Mouse (Mus musculus) CH12.LX (cell line): ENCODE data around the gene Siae. TPM values are rescaled to one million over a fixed set of nuclear protein-coding genes. Genes with fewer than 3 reads are reported as not detected.
A peak's percentile ranks its signal among the peaks of the same experiment; 100 is the strongest.

Experiments used
- DNase-seq: peaks from one replicate; pipeline ENCODE4 v3.0.0-alpha.2; 2013; ENCODE audit errors: extremely low read depth
- H3K27ac ChIP-seq: 2 replicates; pipeline ENCODE4 v1.5.1; 2012; ENCODE audit warnings: low read depth, mild to moderate bottlenecking, control low read depth, moderate library complexity; ENCODE audit not compliant: insufficient read depth
- H3K27me3 ChIP-seq: replicated peaks from 2 replicates; pipeline ENCODE3; 2012; ENCODE audit warnings: inconsistent platforms
- H3K36me3 ChIP-seq, 2 experiments: replicated peaks in 1 of 2; 2 replicates each; pipeline versions ENCODE3 to v1.6.1; 2012; ENCODE audit warnings: inconsistent platforms in 1 of 2, low read length in 1 of 2, mild to moderate bottlenecking in 1 of 2, mixed read lengths in 1 of 2, moderate library complexity in 1 of 2; ENCODE audit not compliant: control insufficient read depth in 1 of 2, insufficient read depth in 1 of 2
- H3K4me1 ChIP-seq, 2 experiments: 2 replicates each; pipeline ENCODE4 v1.6.1; 2012; ENCODE audit warnings: inconsistent platforms in 1 of 2, moderate library complexity in 1 of 2; ENCODE audit not compliant: insufficient read depth in 2 of 2, control insufficient read depth in 1 of 2
- H3K4me2 ChIP-seq: 2 replicates; pipeline ENCODE4 v1.6.1; 2012; ENCODE audit warnings: low read depth, mild to moderate bottlenecking, control low read depth; ENCODE audit not compliant: poor library complexity, insufficient read depth, severe bottlenecking
- H3K4me3 ChIP-seq, 3 experiments: fragments of 150-350 bp in 1 of 3; sonication (generic) in 1 of 3; replicated peaks in 1 of 3; 2 replicates each; pipeline versions ENCODE3 to v1.5.1; 2011 to 2012; ENCODE audit warnings: low read depth in 2 of 3, low read length in 2 of 3, mild to moderate bottlenecking in 2 of 3, moderate library complexity in 2 of 3, control low read depth in 1 of 3, improper control_type of control experiment in 1 of 3, inconsistent platforms in 1 of 3, mixed read lengths in 1 of 3; ENCODE audit not compliant: poor library complexity in 1 of 3
- H3K79me2 ChIP-seq: replicated peaks from 2 replicates; pipeline ENCODE4 v1.6.1; 2012; ENCODE audit warnings: mild to moderate bottlenecking, moderate library complexity; ENCODE audit not compliant: control insufficient read depth, poor library complexity, insufficient read depth, severe bottlenecking; ENCODE audit errors: extremely low read depth
- H3K9ac ChIP-seq: 2 replicates; pipeline ENCODE4 v1.6.1; 2012; ENCODE audit warnings: low read depth, mild to moderate bottlenecking, control low read depth, moderate library complexity; ENCODE audit not compliant: insufficient read depth
- H3K9me3 ChIP-seq: replicated peaks from 2 replicates; pipeline ENCODE3; 2012; ENCODE audit warnings: low read length, inconsistent platforms, mixed read lengths
- CHD1 ChIP-seq: IDR thresholded peaks from 2 replicates; pipeline ENCODE4 v1.6.1; 2012; ENCODE audit warnings: low read depth, low read length, improper control_type of control experiment, inconsistent platforms
- CHD2 ChIP-seq: IDR thresholded peaks from 2 replicates; pipeline ENCODE4 v1.6.1; 2011; ENCODE audit warnings: low read length, improper control_type of control experiment
- CTCF ChIP-seq, 2 experiments: IDR thresholded peaks in 1 of 2; conservative IDR thresholded peaks in 1 of 2; 2 replicates each; pipeline ENCODE4 v1.5.1; 2011 to 2012; ENCODE audit warnings: low read depth in 2 of 2, low read length in 2 of 2, improper control_type of control experiment in 1 of 2, inconsistent platforms in 1 of 2, mild to moderate bottlenecking in 1 of 2, moderate library complexity in 1 of 2
- ELF1 ChIP-seq: IDR thresholded peaks from 2 replicates; pipeline ENCODE4 v1.6.1; 2014; ENCODE audit warnings: low read depth, mild to moderate bottlenecking, inconsistent platforms, low read length, improper control_type of control experiment
- GABPA ChIP-seq: IDR thresholded peaks from 2 replicates; pipeline ENCODE4 v1.6.1; 2012; ENCODE audit warnings: low read depth, low read length, improper control_type of control experiment, inconsistent platforms; ENCODE audit not compliant: insufficient replicate concordance
- HCFC1 ChIP-seq: IDR thresholded peaks from 2 replicates; pipeline ENCODE4 v1.6.1; 2012; ENCODE audit warnings: low read depth, mild to moderate bottlenecking, inconsistent platforms, low read length, improper control_type of control experiment
- IRF4 ChIP-seq: IDR thresholded peaks from 2 replicates; pipeline ENCODE4 v1.6.1; 2014; ENCODE audit warnings: low read depth, mild to moderate bottlenecking, inconsistent platforms, low read length, improper control_type of control experiment
- JUND ChIP-seq: conservative IDR thresholded peaks from 2 replicates; pipeline ENCODE4 v1.6.1; 2011; ENCODE audit warnings: low read depth, low read length, improper control_type of control experiment
- MAX ChIP-seq: IDR thresholded peaks from 2 replicates; pipeline ENCODE4 v1.6.1; 2011; ENCODE audit warnings: low read length, improper control_type of control experiment
- MXI1 ChIP-seq: IDR thresholded peaks from 2 replicates; pipeline ENCODE4 v1.6.1; 2011; ENCODE audit warnings: mild to moderate bottlenecking, low read depth, low read length, improper control_type of control experiment
- SIN3A ChIP-seq: IDR thresholded peaks from 2 replicates; pipeline ENCODE4 v1.6.1; 2012; ENCODE audit warnings: low read length, improper control_type of control experiment, inconsistent platforms
- SMC3 ChIP-seq: IDR thresholded peaks from 2 replicates; pipeline ENCODE4 v1.6.1; 2011; ENCODE audit warnings: low read depth, low read length, improper control_type of control experiment
- ZMIZ1 ChIP-seq: IDR thresholded peaks from 2 replicates; pipeline ENCODE4 v1.6.1; 2012; ENCODE audit warnings: low read depth, mild to moderate bottlenecking, inconsistent platforms, low read length, improper control_type of control experiment
- ZNF384 ChIP-seq: IDR thresholded peaks from 2 replicates; pipeline ENCODE4 v1.6.1; 2012; ENCODE audit warnings: low read depth, low read length, improper control_type of control experiment, inconsistent platforms
- dilution Hi-C: fragments of 300-500 bp; cut with MboI; formaldehyde crosslinking; loops from 2 replicates; pipeline ENCODE4 v1.14.3; 2020; ENCODE audit warnings: low sequenced_read_pairs; ENCODE audit not compliant: extremely low pct_unique_long_range_greater_than_20kb, extremely low pct_ligation_motif_present
- in situ Hi-C: fragments of 300-500 bp; cut with MboI; formaldehyde crosslinking; loops from 3 replicates; pipeline ENCODE4 v1.14.3; 2019; ENCODE audit warnings: low sequenced_read_pairs, low pct_ligation_motif_present, low pct_unique_long_range_greater_than_20kb, mixed read lengths
- polyA plus RNA-seq: library from polyadenylated mRNA; unstranded; fragments of >175 nt; gene quantifications from 2 replicates; pipeline ENCODE4 v1.2.1, GENCODE M21; 2012; ENCODE audit warnings: low read depth; ENCODE audit not compliant: insufficient read length
- total RNA-seq, 2 experiments: library from RNA; depleted of rRNA; stranded (reverse); fragments of 300-350 nt in 1 of 2; fragments of >200 nt in 1 of 2; gene quantifications; 2 replicates each; pipeline ENCODE4 v1.2.3; 2012 to 2014

Gene Siae
- total and polyA plus RNA-seq, 3 experiments: 6.2 to 8.6 (median 7.9) TPM

DNA sequence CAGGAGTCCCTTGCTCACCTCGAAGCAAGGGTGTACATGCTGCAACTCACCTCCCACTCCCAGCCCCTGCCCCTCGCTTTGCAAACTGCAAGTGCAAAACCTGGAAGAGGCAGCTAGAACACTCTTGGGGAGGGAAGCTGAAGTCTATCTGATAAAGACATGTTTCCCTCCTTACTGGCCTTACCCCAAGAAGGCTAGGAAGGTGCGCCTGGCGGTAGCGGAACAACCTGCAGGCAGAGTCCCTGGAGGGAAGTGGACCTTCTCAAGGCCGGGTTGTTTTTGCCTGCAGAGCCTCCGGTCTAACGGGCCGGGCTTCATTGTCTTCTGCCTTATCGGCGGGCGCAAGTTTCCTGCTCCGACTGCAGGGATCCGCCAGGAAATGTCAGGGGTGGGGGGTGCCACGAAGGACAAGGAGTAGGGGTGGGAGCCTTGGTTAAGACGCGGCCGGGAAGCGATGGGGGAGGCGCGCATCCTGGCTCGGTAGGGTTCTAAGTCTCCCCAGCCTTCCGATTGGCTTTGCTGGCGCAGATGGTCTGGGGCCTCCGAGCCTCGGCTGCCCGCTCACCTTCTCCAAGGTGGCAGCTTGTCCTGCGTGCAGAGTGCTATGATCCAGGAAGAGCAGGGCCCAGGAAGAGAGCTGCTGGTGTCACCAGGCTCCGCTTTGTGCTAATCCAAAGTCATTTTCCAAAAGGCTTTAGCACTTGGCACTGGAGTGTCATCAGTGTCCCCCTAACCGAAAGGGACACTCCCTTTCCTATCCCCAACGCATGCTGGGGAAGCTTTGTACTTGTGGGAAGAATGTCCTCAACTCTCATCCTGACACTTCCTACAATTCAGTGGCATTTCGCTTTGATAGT, 25.2 kb upstream of the Siae start:
- peaks cover 0 to 6% of the 10 kb centered on the region in 2 experiments for H3K36me3 ChIP-seq
- in situ Hi-C loops (no loop called here), dilution Hi-C loops (no loop called here)
- peak overlapping the region; percentile 47 for H3K9ac ChIP-seq
- H3K9me3 ChIP-seq: no peaks in the 10 kb centered on the region
- no peak for DNase-seq
- H3K4me2 ChIP-seq: peak overlapping the region; percentile 54
- H3K79me2 ChIP-seq: no peaks in the 10 kb centered on the region
- H3K4me1 ChIP-seq: peaks cover 14 to 36% of the 10 kb centered on the region in 2 experiments
- peak overlapping the region in 2 of 3 experiments; percentile 1 to 22 for H3K4me3 ChIP-seq
- H3K27me3 ChIP-seq: no peaks in the 10 kb centered on the region
- peak overlapping the region; percentile 11; the same call in 1 of the 2 replicates for H3K27ac ChIP-seq
- TF ChIP-seq HCFC1: no peak
- 0 out of 2 replicates have a peak, but pooled peaks have one; percentile 33 for TF ChIP-seq MAX
- 0 out of 2 replicates have a peak, but pooled peaks have one; percentile 22 for TF ChIP-seq IRF4
- TF ChIP-seq CTCF (conservative IDR thresholded peaks at IDR 0.05 in 1 of 2, IDR thresholded peaks at IDR 0.05 in 1 of 2; ENCODE audit: low read depth in 2 of 2, low read length in 2 of 2): peak in 1 of 2 experiments; percentile 25; a peak in 1 of 4 replicates
- no peak for TF ChIP-seq JUND
- no peak for TF ChIP-seq CHD2
- TF ChIP-seq, all 38 proteins: peak for 3

DNA sequence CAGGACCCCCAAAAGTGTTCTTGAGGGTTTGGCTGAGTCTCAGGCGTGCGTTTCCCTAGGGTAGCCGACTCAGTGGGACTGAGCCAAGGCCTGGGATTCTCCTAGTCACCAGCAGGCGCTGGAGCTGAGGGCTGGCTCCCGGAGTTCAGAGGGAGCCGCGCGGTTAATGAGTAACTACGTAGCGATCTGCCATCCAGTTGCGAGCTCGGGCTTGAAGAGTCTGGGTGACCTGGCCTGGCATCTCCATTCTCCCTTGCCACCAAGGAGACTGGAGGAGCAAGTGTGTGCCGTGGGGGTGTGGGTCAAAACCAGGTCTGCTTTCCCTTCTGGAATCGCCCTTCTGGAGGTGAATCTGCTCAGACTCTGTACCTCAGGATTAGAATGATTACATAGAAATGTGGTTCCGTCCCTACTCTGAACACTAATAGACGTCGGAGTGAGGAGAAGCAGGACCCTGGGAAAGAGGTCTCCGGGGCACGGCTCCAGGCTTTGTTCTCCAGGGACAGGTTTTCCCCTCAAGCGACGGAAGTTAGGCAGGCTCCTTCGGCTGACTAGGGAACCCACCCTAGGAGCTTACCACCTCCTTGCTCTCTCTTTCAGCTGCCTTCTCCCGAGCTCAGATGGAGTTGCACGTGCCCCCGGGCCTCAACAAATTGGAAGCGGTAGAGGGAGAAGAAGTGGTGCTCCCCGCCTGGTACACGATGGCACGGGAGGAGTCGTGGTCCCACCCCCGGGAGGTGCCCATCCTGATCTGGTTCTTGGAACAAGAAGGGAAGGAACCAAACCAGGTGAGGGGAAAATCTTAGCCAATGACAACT, 24.4 kb upstream of the Siae start:
- no peak for DNase-seq
- H3K79me2 ChIP-seq: no peaks in the 10 kb centered on the region
- H3K4me2 ChIP-seq: no peak overlapping the region
- H3K27ac ChIP-seq: no peak overlapping the region
- TF ChIP-seq ZNF384: no peak
- TF ChIP-seq MXI1: no peak
- TF ChIP-seq CHD1: no peak
- no peak for TF ChIP-seq SIN3A
- TF ChIP-seq SMC3: no peak
- no peak for TF ChIP-seq GABPA
- no peak for TF ChIP-seq ZMIZ1
- TF ChIP-seq ELF1: no peak
- H3K9me3 ChIP-seq: no peaks in the 10 kb centered on the region
- no peak overlapping the region for H3K4me3 ChIP-seq
- H3K4me1 ChIP-seq: peaks cover 14 to 34% of the 10 kb centered on the region in 2 experiments
- peaks cover 0 to 3% of the 10 kb centered on the region in 2 experiments for H3K36me3 ChIP-seq
- H3K27me3 ChIP-seq: no peaks in the 10 kb centered on the region
- dilution Hi-C loops (no loop called here), in situ Hi-C loops (no loop called here)
- H3K9ac ChIP-seq: no peak overlapping the region
